Mouse (Mus musculus) liver, embryonic 15.5 days (tissue): ENCODE data around the gene Magi2. TPM values are rescaled to one million over a fixed set of nuclear protein-coding genes. Genes with fewer than 3 reads are reported as not detected.

Experiments
- ATAC-seq: fragments of 200-750 bp; cut with Nextera tagmentation; 2 replicates; pipeline ENCODE4 v1.8.0; 2017; ENCODE audit warnings: moderate number of reproducible peaks, mild to moderate bottlenecking, moderate library complexity; ENCODE audit not compliant: insufficient read depth
- H3K27ac ChIP-seq: fragments of 300-500 bp; sonication (generic); replicated peaks from 2 replicates; pipeline ENCODE4 v1.5.1; 2015; ENCODE audit warnings: mild to moderate bottlenecking, inconsistent platforms
- H3K27me3 ChIP-seq: fragments of 300-500 bp; sonication (generic); 2 replicates; pipeline ENCODE4 v1.6.1; 2015; ENCODE audit warnings: mild to moderate bottlenecking, inconsistent platforms
- H3K36me3 ChIP-seq: fragments of 300-500 bp; sonication (generic); replicated peaks from 2 replicates; pipeline ENCODE4 v1.6.1; 2015; ENCODE audit warnings: moderate library complexity, mild to moderate bottlenecking, inconsistent platforms
- H3K4me1 ChIP-seq: fragments of 300-500 bp; sonication (generic); replicated peaks from 2 replicates; pipeline ENCODE4 v1.6.1; 2015; ENCODE audit warnings: inconsistent platforms
- H3K4me2 ChIP-seq: fragments of 300-500 bp; sonication (generic); 2 replicates; pipeline ENCODE4 v1.6.1; 2015; ENCODE audit warnings: moderate library complexity, mild to moderate bottlenecking, inconsistent platforms
- H3K4me3 ChIP-seq: fragments of 300-500 bp; sonication (generic); replicated peaks from 2 replicates; pipeline ENCODE4 v1.5.1; 2015; ENCODE audit warnings: mild to moderate bottlenecking, inconsistent platforms
- H3K9ac ChIP-seq: fragments of 300-500 bp; sonication (generic); 2 replicates; pipeline ENCODE4 v1.6.1; 2015; ENCODE audit warnings: moderate library complexity, mild to moderate bottlenecking, inconsistent platforms
- H3K9me3 ChIP-seq: fragments of 300-500 bp; sonication (generic); replicated peaks from 2 replicates; pipeline ENCODE4 v1.6.1; 2016; ENCODE audit warnings: inconsistent platforms
- WGBS: fragments of 180-500 bp; shearing (Covaris S2); methylation state at CpG from one replicate; pipeline ENCODE4 v1.1.7; 2015; ENCODE audit warnings: mixed read lengths; ENCODE audit not compliant: insufficient replicate concordance; 5-methylcytosine and 5-hydroxymethylcytosine counted together
- polyA plus RNA-seq: library from polyadenylated mRNA; unstranded; fragments of >200 nt; fragmentation: Nextera tagmentation; extraction: Ambion mirVana; gene quantifications from 2 replicates; pipeline ENCODE4 v1.2.1, GENCODE M21; 2015

Magi2 gene
- polyA plus RNA-seq, 1 experiment from 2014 or later = 0.13 TPM

DNA sequence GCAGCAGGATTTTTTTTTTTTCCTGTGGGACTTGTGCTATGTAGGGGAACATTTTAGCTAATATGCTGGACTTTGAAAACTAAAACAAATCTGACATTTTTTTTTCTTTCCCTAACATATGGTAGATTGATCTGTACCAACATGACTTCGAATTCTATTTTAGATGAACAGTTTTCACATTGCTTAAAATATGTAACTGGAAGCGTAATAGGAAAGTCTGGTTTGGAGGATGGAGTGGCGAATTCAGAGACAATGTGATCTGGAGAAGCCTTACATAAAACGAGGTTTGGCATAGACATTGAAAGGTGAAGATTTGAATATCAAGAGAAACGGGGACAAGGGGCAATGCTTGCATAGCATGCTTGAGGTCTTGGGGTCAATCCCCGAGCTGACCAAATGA lies 519.1 kb downstream of the Magi2 start:
- no peaks in the 10 kb centered on the region for H3K4me1 ChIP-seq
- H3K27me3 ChIP-seq = no peaks in the 10 kb centered on the region
- H3K4me3 ChIP-seq = no peak overlapping the region
- ATAC-seq = no peak
- H3K9ac ChIP-seq = no peak overlapping the region
- no peaks in the 10 kb centered on the region for H3K9me3 ChIP-seq
- H3K27ac ChIP-seq = no peak overlapping the region
- no peaks in the 10 kb centered on the region for H3K36me3 ChIP-seq
- 57% methylated on average over 6 of the region's 6 CpGs for WGBS
- no peak overlapping the region for H3K4me2 ChIP-seq

DNA sequence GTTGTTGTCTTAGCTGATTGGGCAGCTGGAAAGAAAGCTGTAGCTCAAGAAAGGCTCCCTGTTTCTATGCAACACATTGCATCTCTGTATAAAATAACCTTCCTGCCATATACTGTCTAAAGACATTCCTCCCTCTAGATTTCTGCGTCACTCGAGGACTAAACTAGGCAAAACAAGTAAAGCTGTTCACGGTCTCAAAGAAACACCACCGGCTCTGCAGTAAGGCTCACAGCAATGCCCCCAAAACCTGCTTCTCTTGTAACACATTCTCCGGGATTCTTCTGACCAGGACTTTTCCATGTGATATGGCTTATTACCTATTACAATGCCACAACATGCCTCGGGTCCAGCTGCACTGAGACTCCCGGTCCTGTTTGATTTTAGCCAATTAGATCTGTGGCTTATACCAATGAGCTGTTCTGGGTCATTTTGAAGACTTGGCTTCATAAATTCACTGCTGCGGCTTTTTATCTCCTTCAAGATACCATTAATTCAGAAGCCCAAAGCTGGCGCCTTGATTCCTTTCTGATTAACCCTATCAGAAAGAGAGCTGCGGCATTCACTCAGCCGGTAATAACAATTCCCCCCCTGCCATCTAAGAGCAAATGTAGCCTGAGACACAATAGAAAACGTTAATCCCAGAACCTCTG lies 520.2 kb downstream of the Magi2 start:
- no peak overlapping the region for H3K4me3 ChIP-seq
- H3K4me2 ChIP-seq = no peak overlapping the region
- H3K4me1 ChIP-seq = no peaks in the 10 kb centered on the region
- H3K9me3 ChIP-seq = no peaks in the 10 kb centered on the region
- H3K9ac ChIP-seq = no peak overlapping the region
- no peak for ATAC-seq
- H3K27ac ChIP-seq = no peak overlapping the region
- no peaks in the 10 kb centered on the region for H3K27me3 ChIP-seq
- no peaks in the 10 kb centered on the region for H3K36me3 ChIP-seq
- 60% methylated on average over 12 of the region's 12 CpGs for WGBS

DNA sequence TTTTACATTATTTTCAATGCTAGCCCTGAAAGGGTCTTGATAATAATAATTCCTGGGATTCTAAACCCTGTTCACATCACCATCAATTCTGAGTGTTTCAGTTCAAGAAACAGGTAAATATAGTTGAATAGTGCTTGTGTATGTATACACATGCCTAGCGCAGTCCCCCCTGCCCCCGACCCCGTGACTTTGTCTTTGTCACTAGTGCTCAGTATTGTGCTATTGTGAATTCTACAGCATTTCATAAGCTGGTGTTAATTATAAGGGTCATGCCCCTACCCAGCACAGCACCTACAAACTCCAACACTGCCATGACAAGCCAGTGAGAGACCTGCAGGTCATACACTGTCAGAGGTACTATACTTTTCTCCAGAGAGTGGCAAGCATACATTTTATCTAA lies 520.8 kb downstream of the Magi2 start:
- ATAC-seq = no peak
- 71% methylated on average over 3 of the region's 3 CpGs for WGBS
- Histone ChIP-seq H3K9ac (no peak overlapping the region), H3K4me2 (no peak overlapping the region), H3K4me1 (no peaks in the 10 kb centered on the region), H3K27me3 (no peaks in the 10 kb centered on the region), H3K36me3 (no peaks in the 10 kb centered on the region), H3K27ac (no peak overlapping the region), H3K9me3 (no peaks in the 10 kb centered on the region), H3K4me3 (no peak overlapping the region)

- Histone ChIP-seq H3K36me3 (no peaks in the 10 kb centered on the region), H3K27me3 (no peaks in the 10 kb centered on the region), H3K9me3 (no peaks in the 10 kb centered on the region), H3K4me1 (no peaks in the 10 kb centered on the region), H3K27ac (no peak overlapping the region), H3K9ac (no peak overlapping the region), H3K4me3 (no peak overlapping the region), H3K4me2 (no peak overlapping the region)
- WGBS = 62% methylated on average over 1 of the region's 1 CpGs
- no peak for ATAC-seq
These were observed 552.4 kb downstream of the Magi2 start for GRCm38 (mm10) chr5:19779224-19779623.

- ATAC-seq = no peak
- Histone ChIP-seq H3K27me3 (no peaks in the 10 kb centered on the region), H3K36me3 (no peaks in the 10 kb centered on the region), H3K27ac (no peak overlapping the region), H3K4me3 (no peak overlapping the region), H3K4me2 (no peak overlapping the region), H3K9me3 (no peaks in the 10 kb centered on the region), H3K4me1 (no peaks in the 10 kb centered on the region), H3K9ac (no peak overlapping the region)
- 52% methylated on average over 2 of the region's 2 CpGs for WGBS
These were observed 553.2 kb downstream of the Magi2 start for GRCm38 (mm10) chr5:19780076-19780475.

DNA sequence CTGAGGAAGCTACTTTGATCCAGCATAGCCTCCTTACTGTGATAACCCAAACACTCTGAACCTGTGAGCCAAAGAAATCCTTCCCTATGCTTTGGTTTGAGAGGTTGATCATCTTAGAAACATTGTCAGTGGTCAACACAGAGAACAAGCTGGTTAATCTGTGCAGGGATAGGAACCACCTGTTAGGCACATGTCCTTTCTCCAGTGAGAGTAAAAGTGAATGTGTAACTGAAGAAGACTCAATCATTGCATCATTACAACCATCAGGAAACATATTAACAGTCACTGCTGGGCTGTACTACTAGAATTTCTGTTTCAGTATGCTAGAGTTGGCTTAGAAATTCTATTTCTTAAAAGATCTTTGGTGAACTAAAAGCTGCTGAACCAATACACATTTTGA lies 558.5 kb downstream of the Magi2 start:
- Histone ChIP-seq H3K9me3 (no peaks in the 10 kb centered on the region), H3K27ac (no peak overlapping the region), H3K4me3 (no peak overlapping the region), H3K9ac (no peak overlapping the region), H3K36me3 (no peaks in the 10 kb centered on the region), H3K4me2 (no peak overlapping the region), H3K4me1 (no peaks in the 10 kb centered on the region), H3K27me3 (no peaks in the 10 kb centered on the region)
- ATAC-seq = no peak

- H3K4me2 ChIP-seq = no peak overlapping the region
- H3K4me3 ChIP-seq = no peak overlapping the region
- H3K9ac ChIP-seq = no peak overlapping the region
- ATAC-seq = no peak
- no peaks in the 10 kb centered on the region for H3K4me1 ChIP-seq
- no peaks in the 10 kb centered on the region for H3K9me3 ChIP-seq
- no peak overlapping the region for H3K27ac ChIP-seq
- no peaks in the 10 kb centered on the region for H3K27me3 ChIP-seq
- 43% methylated on average over 5 of the region's 5 CpGs for WGBS
- no peaks in the 10 kb centered on the region for H3K36me3 ChIP-seq
These were observed 560.8 kb downstream of the Magi2 start for GRCm38 (mm10) chr5:19787522-19788144.

GRCm38 (mm10) chr5:19803052-19803769 lies 576.4 kb downstream of the Magi2 start:
- ATAC-seq = no peak
- no peak overlapping the region for H3K4me3 ChIP-seq
- no peaks in the 10 kb centered on the region for H3K4me1 ChIP-seq
- H3K9me3 ChIP-seq = no peaks in the 10 kb centered on the region
- H3K9ac ChIP-seq = no peak overlapping the region
- no peaks in the 10 kb centered on the region for H3K36me3 ChIP-seq
- 62% methylated on average over 5 of the region's 5 CpGs for WGBS
- H3K27me3 ChIP-seq = no peaks in the 10 kb centered on the region
- no peak overlapping the region for H3K27ac ChIP-seq
- no peak overlapping the region for H3K4me2 ChIP-seq

GRCm38 (mm10) chr5:19822502-19822901 lies 595.7 kb downstream of the Magi2 start:
- no peaks in the 10 kb centered on the region for H3K9me3 ChIP-seq
- no peak overlapping the region for H3K9ac ChIP-seq
- H3K27ac ChIP-seq = no peak overlapping the region
- no peak overlapping the region for H3K4me2 ChIP-seq
- ATAC-seq = no peak
- H3K36me3 ChIP-seq = no peaks in the 10 kb centered on the region
- no peaks in the 10 kb centered on the region for H3K4me1 ChIP-seq
- H3K4me3 ChIP-seq = no peak overlapping the region
- 40% methylated on average over 2 of the region's 2 CpGs for WGBS
- H3K27me3 ChIP-seq = no peaks in the 10 kb centered on the region

- H3K4me2 ChIP-seq = no peak overlapping the region
- ATAC-seq = no peak
- no peaks in the 10 kb centered on the region for H3K4me1 ChIP-seq
- no peaks in the 10 kb centered on the region for H3K36me3 ChIP-seq
- H3K4me3 ChIP-seq = no peak overlapping the region
- H3K27me3 ChIP-seq = no peaks in the 10 kb centered on the region
- whole genome bisulfite sequencing = 28% methylated on average over 2 of the region's 2 CpGs
- no peaks in the 10 kb centered on the region for H3K9me3 ChIP-seq
- no peak overlapping the region for H3K27ac ChIP-seq
- H3K9ac ChIP-seq = no peak overlapping the region
These were observed 599.1 kb downstream of the Magi2 start for GRCm38 (mm10) chr5:19825943-19826342.

- H3K9me3 ChIP-seq = no peaks in the 10 kb centered on the region
- H3K27ac ChIP-seq = no peak overlapping the region
- no peaks in the 10 kb centered on the region for H3K27me3 ChIP-seq
- H3K4me2 ChIP-seq = no peak overlapping the region
- ATAC-seq = no peak
- H3K4me3 ChIP-seq = no peak overlapping the region
- H3K36me3 ChIP-seq = no peaks in the 10 kb centered on the region
- H3K4me1 ChIP-seq = no peaks in the 10 kb centered on the region
- no peak overlapping the region for H3K9ac ChIP-seq
- WGBS = 63% methylated on average over 2 of the region's 2 CpGs
These were observed 602.5 kb downstream of the Magi2 start for GRCm38 (mm10) chr5:19829341-19829740.
